Mouse (Mus musculus) Muller cell, postnatal 12 days (primary cell): ENCODE results near the gene Gm9603.
"Not testable (repeated sequence)": the region's sequence is repeated elsewhere in the genome, so short reads cannot be mapped to it uniquely, and the experiment has no call there.

Source experiments
- DNase-seq: peaks from one replicate; pipeline ENCODE4 v3.0.0-alpha.2; 2015; ENCODE audit errors: inconsistent ontology term

Gm9603 gene

DNA sequence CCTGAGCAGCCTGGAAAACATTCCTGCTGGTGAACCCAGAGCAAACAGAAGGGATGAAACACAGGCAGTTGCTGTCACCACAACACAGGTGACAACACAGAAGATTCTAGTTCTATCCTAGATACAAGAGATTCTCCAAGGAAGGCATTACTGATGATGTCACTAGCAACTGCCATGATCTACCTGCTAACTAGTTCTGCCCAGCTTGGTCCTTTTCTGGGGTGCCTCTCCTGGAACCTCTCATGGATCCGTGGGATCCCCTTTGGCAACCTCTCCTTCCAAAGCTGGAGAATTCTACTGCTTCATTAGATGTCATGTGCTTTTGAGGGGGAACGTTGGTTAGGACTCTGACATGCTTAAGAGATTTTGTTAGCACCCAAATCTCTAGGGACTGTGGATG, at the start of gene Gm9603:
Gene Gm9603, minus strand, starts transcription at position 101 of the 400 bp plus-strand sequence.
- not testable (repeated sequence) for DNase-seq

GRCm38 (mm10) chr14:5632928-5633327, 54.3 kb downstream of the Gm9603 start, which contains the start of gene Gm8265:
Gm8265 (minus strand) TSS chr14:5633028.
- not testable (repeated sequence) for DNase-seq
